Mouse (Mus musculus) kidney, postnatal 25 days (tissue): ENCODE data around the gene Pnliprp1.

Source experiments
- DNase-seq, 2 experiments: peaks; one replicate each; pipeline ENCODE4 v3.0.0; 2021; ENCODE audit warnings: mixed read lengths in 2 of 2

The Pnliprp1 gene

DNA sequence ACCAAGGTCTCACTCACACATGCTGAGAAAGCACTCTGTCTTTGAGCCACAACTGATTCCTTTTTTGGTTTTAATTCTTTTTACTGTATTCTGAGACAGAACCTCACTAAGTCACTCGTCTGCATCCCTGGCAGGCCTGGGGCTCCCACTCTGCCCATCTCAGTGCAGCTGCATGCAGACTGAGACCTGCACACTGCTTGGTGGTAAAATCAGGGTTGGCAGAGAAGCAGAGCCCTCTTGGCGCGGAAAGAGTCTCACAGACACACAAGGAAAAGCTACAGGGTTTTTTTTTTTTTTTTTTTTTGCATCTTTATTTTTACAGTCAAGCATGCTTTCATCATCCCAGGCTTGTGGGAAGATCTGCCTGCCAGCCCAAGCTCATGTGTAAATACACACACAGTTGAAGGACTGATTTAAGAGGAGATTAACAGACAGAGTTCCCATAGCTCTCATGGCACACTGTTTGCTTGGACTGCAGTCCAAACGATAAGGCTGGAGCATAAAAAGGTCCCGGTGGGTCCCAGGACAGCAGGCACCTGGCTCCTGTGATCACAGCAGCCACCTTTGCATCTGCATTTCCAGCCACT is at the start of gene Pnliprp1:
Gene Pnliprp1 (plus strand): TSS at position 443 of the 587 bp plus-strand sequence.
- no peak for DNase-seq

DNA sequence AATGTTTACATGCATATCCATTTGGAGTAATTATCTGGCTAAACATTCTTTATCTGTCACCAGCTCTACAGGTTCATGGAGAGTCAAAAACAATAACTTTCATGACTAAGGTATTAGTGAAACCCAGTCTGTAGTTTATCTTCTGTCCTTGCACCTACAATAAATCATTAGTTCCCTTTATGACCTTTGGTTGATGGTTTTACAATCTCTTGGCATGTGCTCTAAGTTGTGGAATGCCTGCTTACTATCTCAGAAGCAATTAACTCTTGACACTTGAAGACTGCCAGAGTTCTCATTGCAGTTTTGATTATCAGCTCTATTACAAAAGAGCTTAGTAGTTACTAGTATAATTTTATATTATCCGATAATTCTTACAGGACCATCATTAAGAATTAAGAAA is 39.8 kb upstream of the Pnliprp1 start:
- DNase-seq, result no peak

DNA sequence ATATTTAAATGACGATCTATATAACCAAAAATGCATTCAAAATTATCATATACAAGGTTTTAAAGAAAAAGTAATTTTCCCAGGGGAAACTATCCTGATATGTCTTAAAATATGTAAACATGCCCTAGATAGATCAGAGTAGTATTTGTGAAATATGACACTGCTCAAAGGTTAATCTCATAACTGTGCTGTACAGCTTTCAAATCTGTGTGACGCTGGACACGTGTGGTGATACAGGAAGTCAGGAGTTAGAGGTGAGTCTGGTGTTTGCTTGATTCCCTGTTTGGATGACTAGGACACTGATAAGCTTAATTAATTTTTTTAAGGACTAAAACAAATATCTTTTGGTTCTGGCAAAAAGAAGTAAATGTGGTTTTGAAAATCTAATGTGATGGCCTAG is 33.4 kb upstream of the Pnliprp1 start:
- no peak for DNase-seq

DNA sequence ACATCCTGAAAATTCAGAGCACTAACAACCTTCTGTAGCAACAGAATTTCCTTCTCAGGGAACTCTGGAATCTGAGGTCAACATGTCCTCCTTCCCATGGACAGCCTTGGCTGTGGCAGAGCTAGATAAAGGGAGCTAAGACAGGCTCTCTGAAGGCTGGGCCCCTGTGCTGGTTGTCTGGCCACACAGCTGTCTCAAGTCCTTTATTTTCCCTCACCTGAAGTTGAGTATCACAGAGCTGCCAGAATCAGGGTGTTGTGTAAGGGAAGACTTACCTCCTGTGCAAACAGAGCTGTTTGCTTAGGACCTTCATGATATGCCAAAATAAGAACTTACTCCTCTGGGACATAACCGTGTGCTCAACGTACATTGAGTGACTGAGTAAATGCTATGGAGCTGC is 32.5 kb upstream of the Pnliprp1 start:
- DNase-seq, result no peak

DNA sequence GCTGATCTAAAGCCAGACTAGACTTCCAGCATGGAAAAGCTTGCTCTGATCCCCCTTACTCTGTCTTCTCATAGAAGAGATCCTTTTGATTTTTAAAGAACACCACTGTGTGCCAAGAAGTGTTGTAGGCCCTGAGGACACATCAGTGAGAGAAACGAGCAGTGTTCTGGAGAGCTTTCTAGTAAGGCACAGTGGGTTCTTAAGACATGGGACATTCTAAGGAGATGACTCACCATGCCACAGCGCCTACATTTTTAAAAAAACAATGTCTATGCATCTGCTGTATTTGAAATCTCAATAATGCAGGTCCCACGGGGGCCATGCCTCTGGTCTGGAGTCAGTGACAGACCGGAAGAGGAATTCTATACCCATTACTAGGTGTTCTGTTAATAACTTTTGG is 24.1 kb upstream of the Pnliprp1 start:
- DNase-seq, result no peak

DNA sequence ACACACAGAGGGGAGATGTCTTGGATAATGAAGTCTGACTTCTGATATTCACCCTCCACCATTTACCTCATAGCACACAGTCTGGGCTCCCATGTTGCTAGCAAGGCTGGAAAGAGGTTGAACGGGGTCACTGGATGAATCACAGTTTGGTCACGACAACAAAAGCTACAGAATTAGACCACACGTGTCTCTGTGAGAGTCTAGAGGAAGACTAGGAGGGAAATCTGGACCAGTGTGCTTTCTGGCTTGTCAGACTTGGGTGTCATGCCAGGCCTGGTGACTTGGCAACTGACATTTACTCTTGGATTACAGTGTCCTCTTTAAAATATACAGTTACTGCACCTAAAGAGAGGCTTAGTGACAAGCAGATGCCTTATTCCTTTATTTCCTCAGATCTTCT is 20.1 kb upstream of the Pnliprp1 start:
- no peak for DNase-seq

DNA sequence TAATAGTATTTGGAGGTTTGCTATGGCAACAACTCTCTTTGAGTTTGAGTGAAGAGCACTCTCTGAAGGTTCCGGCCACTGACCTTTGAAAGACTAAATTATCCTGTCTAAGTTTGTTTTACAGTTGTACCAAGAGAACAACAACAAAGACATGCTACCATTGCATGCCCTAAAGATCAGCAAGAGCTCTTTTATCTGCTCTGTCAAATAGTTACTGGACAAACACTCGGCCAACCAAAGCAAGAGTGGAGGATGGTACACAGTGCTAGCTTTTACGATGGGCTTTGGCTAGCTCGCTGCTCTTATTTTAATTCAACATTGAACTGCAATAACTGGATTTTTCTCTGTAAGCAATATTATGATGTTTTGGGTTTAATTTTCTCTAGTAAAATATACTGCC is 10.8 kb upstream of the Pnliprp1 start:
- no peak for DNase-seq

DNA sequence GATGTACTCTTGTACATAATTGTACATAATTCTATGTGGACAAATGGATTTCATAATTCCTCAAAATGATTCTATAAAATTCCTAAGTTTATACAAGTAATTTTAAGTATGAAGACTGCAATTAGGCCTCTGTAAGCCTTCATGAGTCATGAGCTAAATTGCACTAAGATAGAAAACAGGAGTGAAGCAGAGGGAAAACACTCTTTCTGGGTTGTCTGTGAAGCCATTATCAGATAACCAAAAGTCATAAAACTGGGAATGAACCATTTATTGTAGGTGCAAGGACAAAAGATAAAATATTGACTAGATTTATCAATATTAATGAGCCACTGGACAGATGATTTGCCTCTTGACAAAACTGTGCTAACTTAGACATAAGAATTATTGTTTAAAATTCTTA is 8.2 kb upstream of the Pnliprp1 start:
- DNase-seq, result no peak

DNA sequence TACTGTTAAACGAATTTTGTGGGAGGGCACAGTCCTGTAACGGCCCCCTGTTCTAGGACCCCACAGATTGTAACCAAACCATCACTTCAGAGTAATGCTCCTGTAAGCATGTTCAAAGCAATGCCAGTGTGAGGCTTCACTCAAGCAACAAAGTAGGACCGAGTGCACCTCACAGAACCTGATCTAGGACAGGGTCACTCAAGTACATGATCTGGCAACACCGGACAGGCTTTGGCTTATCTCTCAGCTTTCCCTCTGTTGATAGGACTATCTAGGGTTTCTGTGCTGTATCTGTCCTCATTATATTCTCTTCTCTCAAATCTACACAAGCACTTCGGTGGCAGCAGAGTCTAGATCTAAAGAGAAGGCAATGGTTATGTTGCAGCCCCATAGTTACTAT is 2.1 kb upstream of the Pnliprp1 start:
- DNase-seq, result no peak

DNA sequence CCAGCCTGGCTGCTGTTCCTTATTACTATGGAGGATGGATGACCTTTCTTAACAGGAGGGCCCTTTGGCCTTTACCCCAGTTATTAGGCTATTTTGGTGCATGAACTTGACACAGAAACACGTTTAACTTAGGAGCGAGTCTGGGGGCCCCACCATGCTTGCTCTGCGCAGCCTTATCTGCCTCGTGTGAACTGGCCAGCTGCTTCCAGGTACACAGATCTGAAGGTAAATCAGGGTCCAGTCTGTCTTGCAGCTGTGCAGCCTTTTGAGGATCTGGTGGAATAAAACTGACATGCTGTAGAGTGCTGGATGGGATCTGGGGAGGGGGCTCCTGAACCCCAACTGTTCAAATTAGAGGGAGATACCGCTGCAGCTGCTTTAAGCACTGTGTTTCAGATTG is 931 bp upstream of the Pnliprp1 start:
- no peak for DNase-seq

DNA sequence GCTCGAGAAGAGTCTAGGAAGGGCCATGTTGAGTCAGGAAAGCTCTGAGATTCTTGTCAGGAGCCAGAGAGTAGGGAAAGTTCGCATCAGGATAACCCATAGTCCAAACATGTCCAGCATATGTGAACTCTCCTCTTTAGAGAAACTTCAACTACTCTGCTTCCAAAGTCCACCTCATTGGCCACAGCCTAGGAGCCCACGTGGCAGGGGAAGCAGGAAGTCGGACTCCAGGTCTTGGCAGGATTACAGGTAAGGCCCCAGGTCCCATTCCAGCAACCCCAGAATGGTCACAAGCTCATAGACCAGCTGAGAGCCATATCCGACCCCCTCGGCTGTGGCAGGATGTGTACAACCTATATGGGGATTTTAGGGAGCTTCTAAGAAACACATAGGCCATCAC is 4.5 kb downstream of the Pnliprp1 start:
- DNase-seq, result peak; percentile 29 to 64

DNA sequence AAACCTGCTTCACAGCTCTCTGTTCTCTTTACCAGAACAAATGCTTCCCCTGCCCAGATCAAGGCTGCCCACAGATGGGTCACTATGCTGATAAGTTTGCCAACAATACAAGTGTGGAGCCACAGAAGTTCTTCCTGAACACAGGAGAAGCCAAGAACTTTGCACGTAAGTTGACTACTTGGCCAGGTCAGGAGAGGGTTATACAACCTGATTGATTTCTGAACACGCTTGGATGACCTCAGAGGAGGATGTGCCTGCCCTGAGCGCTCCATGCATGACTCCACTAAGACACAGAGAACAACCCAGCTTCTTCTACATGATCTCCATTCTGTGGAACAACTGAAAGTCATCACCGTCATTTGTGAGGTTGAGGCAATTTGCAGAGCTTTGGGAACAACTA is 9.4 kb downstream of the Pnliprp1 start:
- DNase-seq, result no peak

DNA sequence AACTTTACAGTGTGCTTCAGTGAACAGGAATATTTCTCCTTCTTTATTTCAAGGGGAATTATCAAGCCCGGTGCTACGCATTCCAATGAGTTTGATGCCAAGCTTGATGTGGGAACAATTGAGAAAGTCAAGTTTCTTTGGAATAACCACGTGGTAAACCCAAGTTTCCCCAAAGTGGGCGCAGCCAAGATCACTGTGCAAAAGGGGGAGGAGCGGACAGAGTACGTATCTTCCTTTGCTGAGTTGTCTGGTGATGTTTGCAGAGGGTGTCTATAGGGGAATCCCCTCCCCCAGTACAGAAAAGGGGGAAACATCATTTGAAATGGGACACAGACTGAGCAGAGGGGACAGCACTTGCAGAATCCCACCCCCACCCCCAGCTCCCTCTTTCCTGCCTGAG is 12.3 kb downstream of the Pnliprp1 start:
- no peak for DNase-seq

DNA sequence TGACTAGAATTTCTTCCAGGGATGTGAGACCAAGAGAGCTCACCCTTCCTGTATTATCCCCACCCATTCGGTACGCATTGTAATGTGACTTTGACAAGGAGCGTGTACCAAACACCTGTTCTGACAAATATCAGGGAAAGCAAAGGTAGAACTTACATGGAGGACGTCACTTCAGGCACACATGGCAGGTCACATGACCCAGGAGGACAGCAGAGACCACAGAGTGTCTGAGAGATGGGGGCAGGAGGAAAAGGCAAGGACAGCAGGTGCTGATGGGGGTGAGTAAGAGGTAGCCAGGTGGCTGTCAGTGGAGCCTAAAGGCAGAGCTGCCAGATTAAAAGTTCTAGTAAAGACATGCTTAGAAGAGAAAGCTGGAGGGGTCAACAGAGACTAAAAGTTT is 14.0 kb downstream of the Pnliprp1 start:
- DNase-seq, result no peak

DNA sequence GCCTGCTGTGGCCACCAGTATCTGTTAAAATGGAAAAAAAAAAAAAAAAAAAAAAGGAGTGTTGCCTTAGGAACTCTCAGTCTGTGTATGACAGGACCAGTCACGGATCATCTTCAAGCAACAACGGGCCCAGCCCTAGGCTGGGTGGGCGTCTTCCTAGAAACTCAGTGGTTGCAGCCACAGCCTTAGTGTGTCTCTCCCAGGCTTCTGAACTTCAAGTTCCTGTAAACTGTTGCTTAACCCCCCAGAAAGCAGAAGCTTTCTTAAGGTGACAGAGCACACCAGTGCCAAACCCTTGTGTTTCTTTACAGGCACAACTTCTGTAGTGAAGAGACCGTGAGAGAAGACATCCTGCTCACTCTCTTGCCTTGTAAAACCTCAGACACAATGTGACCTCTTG is 15.0 kb downstream of the Pnliprp1 start:
- no peak for DNase-seq

DNA sequence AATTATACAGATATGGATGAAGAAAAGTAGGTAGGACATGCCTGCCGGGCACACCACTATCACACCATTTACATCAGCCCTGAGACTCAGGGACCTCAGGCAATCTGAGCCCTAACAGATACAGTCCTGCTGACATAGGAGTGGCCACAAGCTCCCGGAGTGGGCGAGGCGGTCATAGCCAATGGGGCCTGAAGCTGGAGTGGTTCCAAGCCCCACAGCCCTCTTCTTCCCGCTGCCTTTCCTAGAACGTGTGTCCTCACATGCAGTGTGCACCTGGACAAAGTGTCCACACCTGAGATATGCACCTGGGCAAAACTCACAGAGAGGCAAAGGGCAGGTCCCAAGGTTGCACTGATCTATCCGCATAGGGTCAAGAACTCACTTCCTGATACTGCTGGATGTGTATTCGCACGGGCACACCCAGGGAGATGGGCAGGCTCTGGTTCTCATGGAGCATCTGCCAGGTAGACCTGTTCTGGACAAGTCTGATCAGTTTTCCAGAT is 18.9 kb downstream of the Pnliprp1 start:
- no peak for DNase-seq

DNA sequence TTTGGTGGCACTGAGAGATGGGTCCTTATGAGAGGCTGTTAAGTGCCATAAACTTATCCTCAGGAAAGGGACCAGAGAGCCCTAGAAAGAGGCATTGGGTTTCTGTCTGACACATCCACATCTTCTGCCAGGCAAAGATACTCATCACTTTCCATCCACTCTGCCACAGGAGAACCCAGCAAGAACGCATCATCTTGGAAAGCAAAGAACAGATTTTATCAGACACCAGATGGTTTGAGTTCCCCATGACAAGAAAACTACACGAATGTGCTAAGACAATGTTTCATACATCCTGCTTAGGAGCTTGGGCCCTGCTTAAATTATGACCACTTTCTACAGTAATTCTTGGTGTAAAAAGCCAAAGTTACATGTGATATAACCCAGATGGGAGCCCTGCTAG is 22.1 kb downstream of the Pnliprp1 start:
- DNase-seq, result no peak

DNA sequence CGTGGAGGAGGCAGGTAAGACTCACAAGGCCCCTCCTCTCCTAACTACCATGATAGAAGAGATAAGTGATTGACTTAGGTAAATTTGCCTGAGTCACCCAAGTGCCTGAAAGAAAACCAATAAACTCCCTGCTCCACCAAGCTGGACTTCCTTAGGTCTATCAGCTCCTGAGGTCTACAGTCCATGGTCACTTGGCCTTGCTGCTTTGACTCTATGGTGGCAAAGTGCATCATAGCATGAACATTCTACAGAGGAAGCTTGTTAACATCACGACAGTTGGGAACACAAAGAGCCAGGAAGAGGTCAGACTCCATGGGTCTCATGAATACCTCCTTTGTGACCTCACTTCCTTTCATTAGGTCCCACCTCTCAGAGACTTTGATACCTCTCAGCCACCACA is 22.8 kb downstream of the Pnliprp1 start:
- DNase-seq, result no peak

DNA sequence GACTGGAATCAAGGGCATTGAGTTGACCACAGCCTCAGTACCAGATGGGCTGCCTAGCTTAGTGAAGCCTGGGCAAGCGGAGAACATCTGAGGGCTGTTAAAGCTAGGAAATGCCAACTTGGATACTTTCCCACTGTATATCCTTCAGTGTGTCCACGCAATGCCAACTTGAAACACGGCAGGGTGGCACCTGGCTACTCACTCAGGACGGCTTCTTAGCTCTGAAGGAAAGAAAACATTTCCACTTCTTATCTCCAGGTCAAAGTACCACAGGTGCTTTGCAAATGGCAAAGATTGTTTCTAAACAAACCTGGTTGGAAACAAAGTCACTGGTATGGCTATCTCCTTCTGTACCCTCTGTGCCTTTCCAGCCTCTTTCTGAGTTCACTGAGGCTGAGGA is 30.2 kb downstream of the Pnliprp1 start:
- DNase-seq, result no peak

DNA sequence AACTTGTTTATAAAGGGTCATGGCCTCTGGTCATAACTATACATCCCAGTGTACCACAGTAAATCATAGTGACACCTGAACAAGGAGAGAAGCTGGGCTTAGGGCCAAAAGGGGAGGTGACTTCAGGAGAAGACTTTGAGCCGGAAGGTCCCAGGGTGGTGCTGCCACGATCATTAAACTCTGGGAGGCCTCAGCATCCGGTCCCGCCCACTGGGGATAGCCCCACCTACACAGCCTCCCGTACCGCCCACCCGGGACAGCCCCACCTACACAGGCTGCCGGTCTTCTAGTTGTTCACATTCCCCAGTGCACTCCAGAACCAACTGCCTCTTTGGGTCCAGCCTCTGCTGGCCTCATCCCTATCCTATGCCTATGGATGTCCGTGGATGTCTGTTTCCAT is 30.7 kb downstream of the Pnliprp1 start, which contains the start of gene Pnliprp2:
Gene Pnliprp2 (plus strand): TSS at position 297 of the 400 bp plus-strand sequence.
- peak; percentile 71 to 76 for DNase-seq

DNA sequence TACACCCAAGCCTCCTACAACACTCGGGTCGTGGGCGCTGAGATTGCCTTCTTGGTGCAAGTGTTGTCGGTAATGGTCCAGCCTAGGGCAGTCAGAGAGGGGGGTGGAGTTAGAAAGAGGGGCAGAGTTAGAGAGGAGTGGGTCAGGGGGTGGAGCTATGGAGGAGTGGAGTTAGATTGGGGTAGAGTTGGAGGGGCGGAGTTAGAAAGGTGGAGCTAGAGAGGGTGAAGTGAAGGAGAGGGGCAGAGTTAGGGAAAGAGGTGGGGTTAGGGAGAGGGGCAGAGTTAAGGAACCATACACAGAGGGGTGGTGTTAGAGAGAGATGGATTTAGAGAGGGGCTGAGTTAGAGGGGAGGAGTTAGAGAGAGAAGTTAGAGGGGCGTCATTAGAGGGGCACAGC is 33.6 kb downstream of the Pnliprp1 start:
- DNase-seq, result no peak

DNA sequence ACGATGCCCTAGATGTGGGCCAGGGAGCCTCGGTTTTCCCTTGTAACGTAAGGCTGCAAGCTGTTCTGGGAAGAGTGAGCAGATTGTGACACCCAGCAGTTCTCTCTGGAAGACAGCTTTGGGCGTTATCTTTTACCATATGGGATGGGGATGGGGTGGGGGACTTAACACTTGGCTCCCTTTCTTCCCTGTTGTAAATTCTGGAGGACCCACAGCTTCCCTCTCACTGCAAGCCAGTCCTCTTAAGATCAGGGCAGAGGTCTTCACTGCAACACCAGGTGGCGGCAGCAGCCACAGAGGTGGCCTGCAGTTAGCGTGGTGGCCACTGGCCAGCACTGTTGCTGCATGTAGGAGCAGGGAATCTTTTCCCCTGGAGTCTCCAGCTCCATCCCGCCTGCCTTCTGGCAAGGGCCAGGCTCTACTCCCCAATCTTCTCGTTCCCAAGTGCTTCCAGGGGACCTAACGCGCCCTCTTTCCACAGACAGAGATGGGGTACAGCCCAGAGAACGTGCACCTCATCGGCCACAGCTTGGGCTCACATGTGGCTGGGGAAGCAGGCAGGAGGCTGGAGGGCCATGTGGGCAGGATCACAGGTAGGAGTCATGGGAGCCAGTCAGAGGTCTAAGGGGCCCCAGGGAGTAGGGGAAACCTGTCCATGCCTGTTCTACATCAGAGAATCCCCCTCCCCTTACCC is 34.3 kb downstream of the Pnliprp1 start:
- DNase-seq, result peak; percentile 64 to 74

DNA sequence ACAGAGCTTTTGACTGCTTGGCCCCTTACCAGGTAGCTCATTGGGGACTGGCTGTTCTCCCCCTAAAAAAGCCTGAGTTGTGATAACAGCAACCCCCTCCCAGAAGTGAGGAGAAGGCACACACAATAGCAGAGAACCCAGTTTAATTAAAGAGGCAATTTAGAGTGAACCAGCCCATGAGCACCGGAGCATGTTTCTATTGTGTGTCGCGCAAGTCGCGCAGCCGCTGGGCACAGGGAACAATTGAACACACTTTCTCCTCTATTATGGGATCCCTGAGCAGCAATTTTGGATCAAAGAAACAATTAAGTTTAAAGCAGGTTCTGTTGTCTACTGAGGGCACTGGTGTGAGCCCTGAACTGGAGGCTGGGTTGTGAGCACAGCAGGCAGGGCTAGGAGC is 38.6 kb downstream of the Pnliprp1 start:
- DNase-seq, result no peak

DNA sequence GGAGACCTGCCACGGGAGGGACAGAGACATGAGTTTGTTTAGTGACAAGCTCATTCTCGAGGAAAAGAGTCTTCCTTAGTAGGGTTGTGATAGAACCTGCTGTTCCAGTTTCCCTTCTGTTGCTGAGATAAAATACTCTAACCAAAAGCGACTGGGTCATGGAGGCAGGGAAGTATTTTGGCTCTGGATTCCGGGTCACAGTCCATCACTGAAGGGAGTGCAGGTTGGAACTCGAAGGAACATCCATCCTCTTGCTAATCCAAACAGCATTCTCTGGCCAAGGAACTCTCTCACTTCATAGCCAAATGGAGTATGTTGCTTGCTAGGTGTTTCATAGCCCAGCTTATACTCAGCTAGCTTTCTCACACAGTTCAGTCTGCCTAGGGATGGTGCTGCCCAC is 47.8 kb downstream of the Pnliprp1 start:
- DNase-seq, result no peak

DNA sequence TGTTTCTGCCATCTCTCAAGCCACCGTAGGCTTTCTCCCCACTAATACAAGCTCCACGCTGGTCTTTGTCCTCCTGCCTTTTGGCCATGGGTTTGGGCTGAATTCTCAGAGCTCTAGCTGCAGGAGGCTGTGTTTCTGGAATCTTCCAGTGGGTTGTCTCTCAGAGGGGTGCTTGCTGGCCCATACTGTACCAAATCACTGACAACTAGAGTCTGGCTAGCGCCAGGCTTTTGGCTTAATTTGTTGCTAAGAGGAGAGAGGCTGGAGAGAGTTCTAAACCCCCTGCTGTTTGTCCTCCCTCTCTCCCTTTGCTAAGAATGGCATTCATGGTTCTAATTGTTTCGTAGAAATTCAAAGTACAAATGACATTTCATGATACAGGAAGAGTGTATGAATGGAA is 52.9 kb downstream of the Pnliprp1 start:
- no peak for DNase-seq
